Mouse (Mus musculus): Measurements from ENCODE around the gene Ret.

Gene Ret

GRCm38 (mm10) chr6:118122767-118123166, 74.8 kb downstream of the Ret start:
- in situ Hi-C loops (cut with MboI, MseI), result no loop called here

- in situ Hi-C loops (cut with MboI, MseI), result no loop called here
These were observed 85.7 kb downstream of the Ret start for GRCm38 (mm10) chr6:118111810-118112209.

All from regulatory T cell (primary cell).